Mouse (Mus musculus) midbrain, embryonic 12.5 days (tissue): Measurements from ENCODE around the gene Gria3. TPM values are rescaled to one million over a fixed set of nuclear protein-coding genes. Genes with fewer than 3 reads are reported as not detected.

Source experiments
- ATAC-seq: fragments of 200-750 bp; cut with Nextera tagmentation; 2 replicates; pipeline ENCODE4 v1.8.0; 2017; ENCODE audit warnings: low read depth, moderate TSS enrichment, moderate library complexity; ENCODE audit not compliant: low FRiP score
- H3K27ac ChIP-seq: fragments of 300-500 bp; sonication (generic); replicated peaks from 2 replicates; pipeline ENCODE4 v1.5.1; 2016; ENCODE audit warnings: mild to moderate bottlenecking
- H3K27me3 ChIP-seq: fragments of 300-500 bp; sonication (generic); 2 replicates; pipeline ENCODE4 v1.6.1; 2016; ENCODE audit warnings: mild to moderate bottlenecking
- H3K36me3 ChIP-seq: fragments of 300-500 bp; sonication (generic); 2 replicates; pipeline ENCODE4 v1.6.1; 2016
- H3K4me1 ChIP-seq: fragments of 300-500 bp; sonication (generic); 2 replicates; pipeline ENCODE4 v1.6.1; 2016
- H3K4me2 ChIP-seq: fragments of 300-500 bp; sonication (generic); replicated peaks from 2 replicates; pipeline ENCODE4 v1.6.1; 2016; ENCODE audit warnings: mild to moderate bottlenecking, moderate library complexity
- H3K4me3 ChIP-seq: fragments of 300-500 bp; sonication (generic); 2 replicates; pipeline ENCODE4 v1.5.1; 2016; ENCODE audit warnings: mild to moderate bottlenecking
- H3K9ac ChIP-seq: fragments of 300-500 bp; sonication (generic); replicated peaks from 2 replicates; pipeline ENCODE4 v1.6.1; 2016; ENCODE audit warnings: mild to moderate bottlenecking, moderate library complexity
- H3K9me3 ChIP-seq: fragments of 300-500 bp; sonication (generic); 2 replicates; pipeline ENCODE4 v1.6.1; 2016; ENCODE audit warnings: mild to moderate bottlenecking
- WGBS: fragments of 180-500 bp; shearing (Covaris S2); methylation state at CpG from one replicate; pipeline ENCODE4 v1.1.7; 2016; 5-methylcytosine and 5-hydroxymethylcytosine counted together
- polyA plus RNA-seq: library from polyadenylated mRNA; unstranded; fragments of >200 nt; fragmentation: Nextera tagmentation; extraction: Ambion mirVana; gene quantifications from 2 replicates; pipeline ENCODE4 v1.2.1, GENCODE M21; 2016

The Gria3 gene
- 7.4 and 7.9 TPM in 2 replicates for polyA plus RNA-seq

DNA sequence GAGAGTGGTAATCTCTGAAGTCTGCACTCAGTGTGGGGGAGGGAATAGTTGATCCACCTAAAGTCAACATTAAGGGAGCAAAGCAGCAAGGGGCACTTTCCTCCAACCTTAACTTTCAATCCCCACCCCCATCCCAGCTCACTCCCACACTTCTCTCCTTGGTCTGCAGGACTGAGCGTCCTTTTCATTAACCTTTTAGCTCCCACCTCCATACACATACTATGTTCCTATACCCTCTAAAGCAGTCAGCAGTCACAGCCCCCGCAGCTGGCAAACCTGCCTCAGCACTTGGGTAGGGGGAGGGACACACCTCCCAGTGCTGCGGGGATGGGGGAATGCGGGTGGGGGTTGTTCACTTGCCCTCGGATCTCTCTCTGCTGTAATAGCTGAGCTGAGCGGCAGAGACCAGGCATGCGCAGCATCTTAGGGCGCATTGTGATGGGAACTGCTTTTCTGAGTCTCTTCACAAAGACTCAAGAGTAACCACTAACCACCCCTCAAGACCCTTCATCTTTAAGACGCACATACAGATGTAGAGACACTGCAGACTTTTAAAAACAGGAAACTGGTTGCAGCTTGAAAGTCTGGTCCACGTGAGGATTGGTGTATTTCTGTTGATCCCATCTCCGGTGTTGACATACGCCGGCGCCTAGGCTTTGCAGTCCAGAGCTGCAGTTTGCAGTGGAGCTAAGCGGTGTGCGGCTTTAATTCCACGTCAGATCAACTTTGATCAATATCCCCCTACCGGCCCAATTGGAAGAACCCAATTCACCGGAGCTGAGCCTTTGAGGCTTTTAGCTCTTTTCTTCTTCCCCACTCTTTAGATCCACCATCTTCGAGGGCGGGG, at the start of gene Gria3:
Gene Gria3, plus strand, starts transcription at position 797 of the 847 bp plus-strand sequence.
- ATAC-seq: peak; percentile 75
- Histone ChIP-seq H3K36me3 (no peaks in the 10 kb centered on the region), H3K4me2 (peak within 1 kb of the TSS; percentile 60), H3K27me3 (no peaks in the 10 kb centered on the region), H3K4me1 (peaks cover 5% of the 10 kb centered on the region; the same call in 1 of the 2 replicates), H3K27ac (peak within 1 kb of the TSS; percentile 46; the same call in 1 of the 2 replicates), H3K4me3 (peak within 1 kb of the TSS; percentile 47), H3K9ac (peak within 1 kb of the TSS; percentile 49), H3K9me3 (no peaks in the 10 kb centered on the region)
- WGBS: 18% methylated on average over 21 of the region's 21 CpGs

DNA sequence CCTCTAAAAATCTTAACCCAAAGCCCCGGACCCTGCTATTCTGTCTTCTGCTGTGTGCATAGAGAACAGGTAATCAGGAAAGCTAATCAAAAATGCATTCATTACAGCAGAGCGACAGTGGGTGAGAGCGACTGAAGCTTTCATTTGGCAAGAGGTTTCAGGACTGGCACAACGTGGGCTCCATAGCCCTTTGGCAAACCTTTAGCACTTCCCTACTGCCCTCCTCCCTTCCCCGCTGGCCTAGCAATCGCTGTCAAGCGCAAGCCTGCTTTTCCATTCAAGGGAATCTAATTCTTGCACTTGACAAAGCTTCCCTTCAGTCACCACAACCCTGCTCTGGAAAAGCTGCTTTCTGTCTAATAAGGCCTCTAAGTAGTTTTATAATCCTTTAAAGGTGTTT, 13.6 kb upstream of the Gria3 start:
- Histone ChIP-seq H3K36me3 (no peaks in the 10 kb centered on the region), H3K4me2 (no peak overlapping the region), H3K9me3 (no peaks in the 10 kb centered on the region), H3K9ac (no peak overlapping the region), H3K27me3 (no peaks in the 10 kb centered on the region), H3K4me3 (no peak overlapping the region), H3K4me1 (no peaks in the 10 kb centered on the region), H3K27ac (no peak overlapping the region)
- 52% methylated on average over 7 of the region's 7 CpGs for WGBS
- ATAC-seq: no peak

DNA sequence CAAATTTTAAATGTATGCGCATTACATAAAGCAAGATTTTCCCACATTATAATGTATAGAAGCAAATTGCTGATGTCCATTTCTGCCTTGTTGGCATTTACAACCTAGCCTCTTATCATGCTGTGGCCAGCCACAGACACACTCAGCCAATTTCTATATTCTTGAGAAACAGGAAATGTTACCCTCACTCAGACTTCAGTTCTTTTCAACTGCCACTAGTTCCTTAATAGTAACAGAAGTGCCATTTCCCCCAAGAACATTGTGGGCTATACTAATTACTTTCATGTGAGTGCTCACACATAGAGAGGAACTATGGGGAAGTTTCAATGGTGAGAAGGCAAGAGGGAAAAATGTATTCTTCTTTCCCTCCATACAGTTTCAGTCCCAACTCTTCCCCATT, 11.6 kb upstream of the Gria3 start:
- no peak overlapping the region for H3K4me2 ChIP-seq
- no peak for ATAC-seq
- no peaks in the 10 kb centered on the region for H3K9me3 ChIP-seq
- H3K27me3 ChIP-seq: no peaks in the 10 kb centered on the region
- no peak overlapping the region for H3K9ac ChIP-seq
- no peaks in the 10 kb centered on the region for H3K36me3 ChIP-seq
- WGBS: 97% methylated on average over 1 of the region's 1 CpGs
- no peak overlapping the region for H3K27ac ChIP-seq
- H3K4me1 ChIP-seq: no peaks in the 10 kb centered on the region
- no peak overlapping the region for H3K4me3 ChIP-seq

DNA sequence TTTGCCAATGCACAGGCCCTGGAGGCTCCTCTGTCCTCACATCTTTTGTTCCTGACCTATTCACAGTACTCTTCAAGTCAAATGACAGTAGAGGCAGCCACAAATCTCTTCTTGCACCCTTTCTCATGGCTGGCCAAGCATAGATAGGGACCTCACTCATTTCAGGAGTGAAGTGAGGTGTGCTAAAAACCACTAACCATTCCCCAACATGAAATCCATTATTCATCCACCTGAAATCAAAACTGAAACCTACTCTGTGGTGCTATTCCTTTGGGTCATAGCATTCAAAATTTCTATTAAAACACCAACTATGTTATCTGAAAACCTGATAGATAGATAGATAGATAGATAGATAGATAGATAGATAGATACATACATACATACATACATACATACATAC, 2.2 kb upstream of the Gria3 start:
- no peak overlapping the region for H3K4me3 ChIP-seq
- no peaks in the 10 kb centered on the region for H3K27me3 ChIP-seq
- no peak overlapping the region for H3K4me2 ChIP-seq
- H3K36me3 ChIP-seq: no peaks in the 10 kb centered on the region
- no peak overlapping the region for H3K9ac ChIP-seq
- no peak overlapping the region for H3K27ac ChIP-seq
- no peak for ATAC-seq
- H3K9me3 ChIP-seq: no peaks in the 10 kb centered on the region
- H3K4me1 ChIP-seq: peaks cover 5% of the 10 kb centered on the region; the same call in 1 of the 2 replicates

- Histone ChIP-seq H3K27ac (peak overlapping the region; percentile 35; the same call in 1 of the 2 replicates), H3K36me3 (no peaks in the 10 kb centered on the region), H3K4me3 (peak overlapping the region; percentile 47), H3K9me3 (no peaks in the 10 kb centered on the region), H3K4me1 (peaks cover 5% of the 10 kb centered on the region; the same call in 1 of the 2 replicates), H3K4me2 (peak overlapping the region; percentile 60), H3K27me3 (no peaks in the 10 kb centered on the region), H3K9ac (peak overlapping the region; percentile 49; the same call in 1 of the 2 replicates)
- ATAC-seq: 0 out of 2 replicates have a peak, but pooled peaks have one; percentile 32
- WGBS: 20% methylated on average over 17 of the region's 17 CpGs
Measured at GRCm38 (mm10) chrX:41401186-41401585, 532 bp downstream of the Gria3 start.

- Histone ChIP-seq H3K9ac (peak overlapping the region; percentile 49), H3K4me1 (peaks cover 5% of the 10 kb centered on the region; the same call in 1 of the 2 replicates), H3K9me3 (no peaks in the 10 kb centered on the region), H3K27ac (peak overlapping the region; percentile 35), H3K4me3 (peak overlapping the region; percentile 47), H3K4me2 (peak overlapping the region; percentile 60), H3K36me3 (no peaks in the 10 kb centered on the region), H3K27me3 (no peaks in the 10 kb centered on the region)
- WGBS: 20% methylated on average over 19 of the region's 20 CpGs
- ATAC-seq: peak; percentile 62
Measured at GRCm38 (mm10) chrX:41401590-41402240, 1.1 kb downstream of the Gria3 start.

- H3K9ac ChIP-seq: no peak overlapping the region
- WGBS: 20% methylated on average over 6 of the region's 6 CpGs
- no peak for ATAC-seq
Measured at GRCm38 (mm10) chrX:41402656-41403055, 2.0 kb downstream of the Gria3 start.

GRCm38 (mm10) chrX:41406288-41406687, 5.6 kb downstream of the Gria3 start:
- no peaks in the 10 kb centered on the region for H3K36me3 ChIP-seq
- H3K4me1 ChIP-seq: peaks cover 5% of the 10 kb centered on the region; the same call in 1 of the 2 replicates
- no peak overlapping the region for H3K4me3 ChIP-seq
- H3K4me2 ChIP-seq: no peak overlapping the region
- WGBS: 47% methylated on average over 9 of the region's 9 CpGs
- H3K27ac ChIP-seq: no peak overlapping the region
- no peaks in the 10 kb centered on the region for H3K9me3 ChIP-seq
- ATAC-seq: no peak
- H3K9ac ChIP-seq: no peak overlapping the region
- no peaks in the 10 kb centered on the region for H3K27me3 ChIP-seq

More at GRCm38 (mm10) chrX:41402656-41403055, 2.0 kb downstream of the Gria3 start:
- H3K27me3 ChIP-seq: no peaks in the 10 kb centered on the region
- no peaks in the 10 kb centered on the region for H3K36me3 ChIP-seq
- H3K4me1 ChIP-seq: peaks cover 5% of the 10 kb centered on the region; the same call in 1 of the 2 replicates
- H3K27ac ChIP-seq: no peak overlapping the region
- H3K4me3 ChIP-seq: peak overlapping the region; percentile 47
- H3K4me2 ChIP-seq: peak overlapping the region; percentile 60
- H3K9me3 ChIP-seq: no peaks in the 10 kb centered on the region

GRCm38 (mm10) chrX:41409791-41410190, 9.1 kb downstream of the Gria3 start:
- H3K27ac ChIP-seq: no peak overlapping the region
- no peaks in the 10 kb centered on the region for H3K9me3 ChIP-seq
- no peak overlapping the region for H3K4me2 ChIP-seq
- no peaks in the 10 kb centered on the region for H3K4me1 ChIP-seq
- no peak overlapping the region for H3K4me3 ChIP-seq
- WGBS: 46% methylated on average over 1 of the region's 1 CpGs
- ATAC-seq: no peak
- no peak overlapping the region for H3K9ac ChIP-seq
- H3K36me3 ChIP-seq: no peaks in the 10 kb centered on the region
- H3K27me3 ChIP-seq: no peaks in the 10 kb centered on the region

- Histone ChIP-seq H3K27ac (no peak overlapping the region), H3K4me3 (no peak overlapping the region), H3K4me2 (no peak overlapping the region), H3K9me3 (no peaks in the 10 kb centered on the region), H3K27me3 (no peaks in the 10 kb centered on the region), H3K36me3 (no peaks in the 10 kb centered on the region), H3K4me1 (no peaks in the 10 kb centered on the region), H3K9ac (no peak overlapping the region)
- ATAC-seq: no peak
- WGBS: 71% methylated on average over 6 of the region's 6 CpGs
Measured at GRCm38 (mm10) chrX:41425651-41426050, 25.0 kb downstream of the Gria3 start.

GRCm38 (mm10) chrX:41428011-41428410, 27.4 kb downstream of the Gria3 start:
- no peak overlapping the region for H3K9ac ChIP-seq
- no peak for ATAC-seq
- no peak overlapping the region for H3K27ac ChIP-seq
- no peaks in the 10 kb centered on the region for H3K36me3 ChIP-seq
- WGBS: 80% methylated on average over 5 of the region's 5 CpGs
- H3K9me3 ChIP-seq: no peaks in the 10 kb centered on the region
- H3K27me3 ChIP-seq: no peaks in the 10 kb centered on the region
- no peaks in the 10 kb centered on the region for H3K4me1 ChIP-seq
- no peak overlapping the region for H3K4me2 ChIP-seq
- H3K4me3 ChIP-seq: no peak overlapping the region

DNA sequence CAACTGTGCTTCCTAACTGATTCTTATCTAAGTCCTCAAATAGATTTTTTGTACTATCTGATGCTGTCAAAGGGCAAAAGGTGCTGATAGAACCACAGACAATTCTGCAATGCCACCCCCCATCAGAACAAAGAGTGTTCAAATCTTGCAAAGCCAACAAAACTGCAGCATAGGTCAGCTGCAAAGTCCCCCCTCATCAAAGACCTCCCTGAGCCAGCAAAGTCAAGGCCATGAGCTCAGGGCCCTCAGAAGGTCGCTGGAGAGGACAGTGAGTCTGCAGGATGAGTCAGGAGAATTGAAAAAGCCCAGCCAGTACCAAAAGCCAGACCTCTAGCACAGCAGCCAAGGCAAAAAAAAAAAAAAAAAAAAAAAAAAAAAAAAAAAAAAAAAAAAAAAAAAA, 34.9 kb downstream of the Gria3 start:
- Histone ChIP-seq H3K36me3 (no peaks in the 10 kb centered on the region), H3K4me3 (no peak overlapping the region), H3K4me1 (no peaks in the 10 kb centered on the region), H3K9me3 (no peaks in the 10 kb centered on the region), H3K27me3 (no peaks in the 10 kb centered on the region), H3K4me2 (no peak overlapping the region), H3K27ac (no peak overlapping the region), H3K9ac (no peak overlapping the region)
- ATAC-seq: no peak
- 20% methylated on average over 1 of the region's 1 CpGs for WGBS
